Mouse (Mus musculus) heart, adult 18-20 months (tissue): ENCODE data around the gene Olfr270. TPM values are rescaled to one million over a fixed set of nuclear protein-coding genes. Genes with fewer than 3 reads are reported as not detected.

Experiments
- total RNA-seq, 2 experiments: library from RNA; stranded (reverse); gene quantifications; 2 replicates each; pipeline ENCODE4 v1.2.3; 2021

Gene Olfr270
- total RNA-seq, 2 experiments from 2014 or later: not detected

Other genes starting within 250 kb of the Olfr270 start
- gene Olfr275, start 149.9 kb upstream of the Olfr270 start, total RNA-seq: not detected
- not detected for gene Olfr273, start 105.3 kb upstream of the Olfr270 start, total RNA-seq
- gene Olfr272, start 45.4 kb upstream of the Olfr270 start, total RNA-seq: not detected
- not detected for gene Nipsnap3a, start 24.7 kb downstream of the Olfr270 start, total RNA-seq
- gene Nipsnap3b, start 47.3 kb downstream of the Olfr270 start, total RNA-seq: 1 to 10 TPM; 7.6 to 7.7 TPM
- gene Abca1, start 195.3 kb downstream of the Olfr270 start, total RNA-seq: 10 to 100 TPM; 15.8 to 17.9 TPM